Mouse (Mus musculus) kidney, adult 9 months (tissue): ENCODE measurements at regions not wholly inside any gene's neighbourhood (a gene's known extent, or its start where the extent isn't known, plus 50 kb on each side); places are given as distances from the start of the nearest gene placed in this dataset.

Experiments
- DNase-seq: peaks from one replicate; pipeline ENCODE4 v3.0.0; 2022

- no peak for DNase-seq
Measured at GRCm38 (mm10) chr2:159032147-159032546, 237.5 kb downstream of the Dhx35 start.

- no peak for DNase-seq
Measured at GRCm38 (mm10) chr2:159039916-159040315, 245.3 kb downstream of the Dhx35 start.

GRCm38 (mm10) chr2:159053534-159053933 is 258.9 kb downstream of the Dhx35 start:
- DNase-seq: peak; percentile 35

- peak; percentile 68 for DNase-seq
Measured at GRCm38 (mm10) chr2:159053936-159054335, 259.3 kb downstream of the Dhx35 start.

GRCm38 (mm10) chr2:159054451-159054850 is 259.8 kb downstream of the Dhx35 start:
- DNase-seq: no peak

- DNase-seq: no peak
Measured at GRCm38 (mm10) chr2:159055780-159056179, 261.2 kb downstream of the Dhx35 start.

GRCm38 (mm10) chr2:159056960-159057359 is 262.4 kb downstream of the Dhx35 start:
- DNase-seq: no peak

- DNase-seq: no peak
Measured at GRCm38 (mm10) chr2:159057506-159057905, 262.9 kb downstream of the Dhx35 start.

GRCm38 (mm10) chr2:159062266-159062665 is 267.7 kb downstream of the Dhx35 start:
- no peak for DNase-seq

- DNase-seq: no peak
Measured at GRCm38 (mm10) chr2:159062666-159063065, 268.1 kb downstream of the Dhx35 start.

GRCm38 (mm10) chr2:159064403-159064970 is 269.9 kb downstream of the Dhx35 start:
- DNase-seq: no peak

GRCm38 (mm10) chr2:159067506-159067905 is 272.9 kb downstream of the Dhx35 start:
- peak; percentile 17 for DNase-seq

- peak; percentile 67 for DNase-seq
Measured at GRCm38 (mm10) chr2:159068303-159069020, 273.9 kb downstream of the Dhx35 start.

GRCm38 (mm10) chr2:159069180-159069579 is 274.6 kb downstream of the Dhx35 start:
- DNase-seq: peak; percentile 86

- no peak for DNase-seq
Measured at GRCm38 (mm10) chr2:159072997-159073690, 278.5 kb downstream of the Dhx35 start.

GRCm38 (mm10) chr2:159079836-159080235 is 285.2 kb downstream of the Dhx35 start:
- DNase-seq: no peak

GRCm38 (mm10) chr2:159080784-159081544 is 286.4 kb downstream of the Dhx35 start:
- DNase-seq: no peak

- DNase-seq: no peak
Measured at GRCm38 (mm10) chr2:159086836-159087235, 292.2 kb downstream of the Dhx35 start.

GRCm38 (mm10) chr2:159088196-159088595 is 293.6 kb downstream of the Dhx35 start:
- DNase-seq: no peak

GRCm38 (mm10) chr2:159096667-159097066 is 302.1 kb downstream of the Dhx35 start:
- DNase-seq: peak; percentile 28

- DNase-seq: no peak
Measured at GRCm38 (mm10) chr2:159134042-159134441, 339.4 kb downstream of the Dhx35 start.

GRCm38 (mm10) chr2:159138603-159139002 is 344.0 kb downstream of the Dhx35 start:
- no peak for DNase-seq

- no peak for DNase-seq
Measured at GRCm38 (mm10) chr2:159145980-159146379, 351.4 kb downstream of the Dhx35 start.
